Mouse (Mus musculus): Measurements from ENCODE around the gene Grm2.

DNA sequence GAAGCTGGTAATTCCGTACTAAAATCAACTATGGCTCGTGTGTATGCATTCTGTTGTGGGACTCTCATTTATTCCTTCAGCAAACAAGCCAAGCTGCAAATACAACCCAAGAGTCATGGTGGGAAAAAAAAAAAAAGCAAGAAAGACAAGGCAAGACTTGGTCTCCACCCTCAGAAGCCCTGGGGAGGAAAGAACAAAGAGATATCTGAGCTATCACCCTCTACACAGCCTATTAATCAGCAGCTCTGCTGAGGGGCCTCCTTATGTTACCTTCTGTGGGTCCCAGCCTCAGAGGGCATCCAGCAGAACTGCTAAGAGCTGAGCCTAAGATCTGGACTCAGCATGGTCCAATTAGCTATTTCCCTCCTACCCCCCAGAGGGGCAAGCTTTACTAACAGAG lies 18.0 kb upstream of the Grm2 start:
- TF ChIP-seq POLR2A (IDR thresholded peaks at IDR 0.05; ENCODE audit: extremely low read depth, insufficient read depth, low read length) (no peak), CTCF (IDR thresholded peaks at IDR 0.05; ENCODE audit: extremely low read depth, insufficient read depth, low read length) (no peak)
